Mouse (Mus musculus): Measurements from ENCODE around the gene Samd4. TPM values are rescaled to one million over a fixed set of nuclear protein-coding genes. Genes with fewer than 3 reads are reported as not detected.

Samd4 gene
- polyA plus RNA-seq, 1 experiment from 2014 or later, result 6.3 TPM

DNA sequence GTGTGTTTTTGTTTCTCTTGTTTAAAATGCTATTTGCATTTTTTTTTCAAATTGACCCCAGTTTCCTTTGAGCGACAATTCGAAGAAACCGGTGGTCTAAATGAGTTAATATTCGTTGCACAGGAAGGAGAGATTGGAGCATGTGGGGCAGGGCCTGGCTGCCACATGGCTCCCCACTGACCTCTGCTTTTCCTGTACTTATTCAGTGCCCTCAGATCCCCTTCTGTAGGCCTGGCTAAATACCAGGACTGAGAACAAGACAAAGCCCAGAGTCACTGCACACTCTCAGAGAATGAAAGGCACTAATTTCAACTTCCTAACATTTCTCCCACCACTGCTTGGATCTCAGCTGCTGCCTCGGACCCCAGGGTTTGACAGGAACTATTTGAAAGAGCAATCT, 182.4 kb downstream of the Samd4 start:
- Histone ChIP-seq H3K9me3 (ENCODE audit: low read length) (no peaks in the 10 kb centered on the region), H3K27ac (ENCODE audit: low read length) (no peak overlapping the region), H3K36me3 (ENCODE audit: insufficient read depth, low read length) (no peaks in the 10 kb centered on the region), H3K9ac (replicated peaks; ENCODE audit: low read depth) (no peak overlapping the region), H3K4me1 (ENCODE audit: insufficient read depth, low read depth, low read length) (no peaks in the 10 kb centered on the region), H3K27me3 (replicated peaks; ENCODE audit: insufficient read depth, low read length) (no peaks in the 10 kb centered on the region), H3K4me3 (ENCODE audit: low read depth, low read length) (no peak overlapping the region), H3K4me2 (replicated peaks; ENCODE audit: low read depth, low read length) (no peak overlapping the region)
- ATAC-seq (no peak), DNase-seq (ENCODE audit: low spot score) (no peak)
- TF ChIP-seq EP300 (IDR thresholded peaks at IDR 0.05), result no peak
- TF ChIP-seq CTCF (IDR thresholded peaks at IDR 0.05), result no peak
- 53% methylated on average over 5 of the region's 5 CpGs for WGBS

- no peak for ATAC-seq
- no peak overlapping the region for H3K4me2 ChIP-seq (replicated peaks; ENCODE audit: low read depth, low read length)
- H3K27ac ChIP-seq (ENCODE audit: low read length), result no peak overlapping the region
- no peaks in the 10 kb centered on the region for H3K36me3 ChIP-seq (ENCODE audit: insufficient read depth, low read length)
- H3K4me1 ChIP-seq (ENCODE audit: insufficient read depth, low read depth, low read length), result no peaks in the 10 kb centered on the region
- DNase-seq (ENCODE audit: low spot score), result no peak
- H3K9me3 ChIP-seq (ENCODE audit: low read length), result no peaks in the 10 kb centered on the region
- no peak for TF ChIP-seq EP300 (IDR thresholded peaks at IDR 0.05)
- TF ChIP-seq CTCF (IDR thresholded peaks at IDR 0.05), result no peak
- H3K27me3 ChIP-seq (replicated peaks; ENCODE audit: insufficient read depth, low read length), result no peaks in the 10 kb centered on the region
- WGBS, result 63% methylated on average over 5 of the region's 5 CpGs
- H3K9ac ChIP-seq (replicated peaks; ENCODE audit: low read depth), result no peak overlapping the region
- no peak overlapping the region for H3K4me3 ChIP-seq (ENCODE audit: low read depth, low read length)
These were observed 184.2 kb downstream of the Samd4 start for GRCm38 (mm10) chr14:47066901-47067300.

GRCm38 (mm10) chr14:47074045-47074666, 191.5 kb downstream of the Samd4 start:
- Histone ChIP-seq H3K36me3 (ENCODE audit: insufficient read depth, low read length) (no peaks in the 10 kb centered on the region), H3K27ac (ENCODE audit: low read length) (no peak overlapping the region), H3K9me3 (ENCODE audit: low read length) (no peaks in the 10 kb centered on the region), H3K9ac (replicated peaks; ENCODE audit: low read depth) (no peak overlapping the region), H3K27me3 (replicated peaks; ENCODE audit: insufficient read depth, low read length) (no peaks in the 10 kb centered on the region), H3K4me1 (ENCODE audit: insufficient read depth, low read depth, low read length) (no peaks in the 10 kb centered on the region), H3K4me2 (replicated peaks; ENCODE audit: low read depth, low read length) (no peak overlapping the region), H3K4me3 (ENCODE audit: low read depth, low read length) (no peak overlapping the region)
- ATAC-seq (0 out of 2 replicates have a peak, but pooled peaks have one; percentile 21), DNase-seq (ENCODE audit: low spot score) (no peak)
- WGBS, result 76% methylated on average over 18 of the region's 18 CpGs
- TF ChIP-seq CTCF (IDR thresholded peaks at IDR 0.05) (peak; percentile 50), EP300 (IDR thresholded peaks at IDR 0.05) (no peak)

DNA sequence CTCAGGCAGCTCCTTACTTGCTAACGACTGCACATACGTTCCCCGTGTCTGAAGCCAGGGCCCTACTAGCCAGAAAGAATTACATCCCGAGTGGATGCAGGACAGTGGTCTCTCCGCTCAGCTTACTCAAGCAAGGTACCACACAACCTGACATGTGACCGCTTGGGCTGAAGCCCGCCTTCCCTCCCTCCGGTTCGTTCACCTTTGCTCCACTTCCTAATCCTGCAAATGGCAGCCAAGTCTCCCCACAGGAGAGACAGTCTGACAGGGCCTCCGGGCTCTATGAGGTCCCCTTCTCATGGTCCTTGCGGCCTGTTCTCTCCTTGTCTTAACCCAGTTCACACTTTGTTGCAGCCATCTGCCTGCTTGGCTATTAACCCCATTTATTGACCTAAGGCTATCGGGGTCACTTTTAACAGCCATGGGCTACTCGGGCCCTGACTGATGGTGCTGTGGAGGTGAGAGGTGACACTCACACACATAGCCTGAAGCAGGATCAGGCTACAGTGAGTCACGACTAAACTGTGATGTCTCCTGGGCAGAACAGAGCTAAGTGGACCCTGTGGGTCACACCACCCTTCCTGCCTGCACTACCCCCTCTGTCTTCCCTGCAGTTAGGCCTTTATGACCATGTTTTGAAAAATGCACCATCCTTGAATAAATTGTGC, 192.5 kb downstream of the Samd4 start:
- H3K27me3 ChIP-seq (replicated peaks; ENCODE audit: insufficient read depth, low read length), result no peaks in the 10 kb centered on the region
- no peak overlapping the region for H3K4me3 ChIP-seq (ENCODE audit: low read depth, low read length)
- no peak overlapping the region for H3K9ac ChIP-seq (replicated peaks; ENCODE audit: low read depth)
- no peak overlapping the region for H3K4me2 ChIP-seq (replicated peaks; ENCODE audit: low read depth, low read length)
- 81% methylated on average over 14 of the region's 14 CpGs for WGBS
- no peaks in the 10 kb centered on the region for H3K9me3 ChIP-seq (ENCODE audit: low read length)
- no peak for TF ChIP-seq EP300 (IDR thresholded peaks at IDR 0.05)
- no peak for TF ChIP-seq CTCF (IDR thresholded peaks at IDR 0.05)
- DNase-seq (ENCODE audit: low spot score) (no peak), ATAC-seq (no peak)
- H3K27ac ChIP-seq (ENCODE audit: low read length), result no peak overlapping the region
- no peaks in the 10 kb centered on the region for H3K36me3 ChIP-seq (ENCODE audit: insufficient read depth, low read length)
- H3K4me1 ChIP-seq (ENCODE audit: insufficient read depth, low read depth, low read length), result no peaks in the 10 kb centered on the region

DNA sequence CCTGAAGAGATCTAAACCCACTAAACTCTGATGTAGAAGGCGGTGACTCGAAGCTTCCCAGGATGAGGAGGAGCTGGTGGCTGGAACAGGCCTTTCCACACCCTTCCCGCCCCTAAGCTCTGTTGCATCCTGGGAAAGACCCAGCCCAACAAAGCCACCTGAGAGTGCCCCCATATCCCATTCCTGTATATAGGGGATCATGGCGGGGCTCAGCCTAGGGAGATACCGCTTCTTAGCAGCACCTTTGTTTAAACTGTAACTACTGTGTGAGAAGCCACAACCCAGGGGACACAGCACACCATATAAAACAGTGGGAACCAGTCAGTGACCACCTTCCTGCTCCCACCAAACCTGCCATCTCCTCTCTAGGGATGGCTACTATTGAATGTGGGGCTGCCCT, 193.2 kb downstream of the Samd4 start:
- H3K36me3 ChIP-seq (ENCODE audit: insufficient read depth, low read length), result no peaks in the 10 kb centered on the region
- TF ChIP-seq EP300 (IDR thresholded peaks at IDR 0.05) (no peak), CTCF (IDR thresholded peaks at IDR 0.05) (no peak)
- DNase-seq (ENCODE audit: low spot score), result no peak

DNA sequence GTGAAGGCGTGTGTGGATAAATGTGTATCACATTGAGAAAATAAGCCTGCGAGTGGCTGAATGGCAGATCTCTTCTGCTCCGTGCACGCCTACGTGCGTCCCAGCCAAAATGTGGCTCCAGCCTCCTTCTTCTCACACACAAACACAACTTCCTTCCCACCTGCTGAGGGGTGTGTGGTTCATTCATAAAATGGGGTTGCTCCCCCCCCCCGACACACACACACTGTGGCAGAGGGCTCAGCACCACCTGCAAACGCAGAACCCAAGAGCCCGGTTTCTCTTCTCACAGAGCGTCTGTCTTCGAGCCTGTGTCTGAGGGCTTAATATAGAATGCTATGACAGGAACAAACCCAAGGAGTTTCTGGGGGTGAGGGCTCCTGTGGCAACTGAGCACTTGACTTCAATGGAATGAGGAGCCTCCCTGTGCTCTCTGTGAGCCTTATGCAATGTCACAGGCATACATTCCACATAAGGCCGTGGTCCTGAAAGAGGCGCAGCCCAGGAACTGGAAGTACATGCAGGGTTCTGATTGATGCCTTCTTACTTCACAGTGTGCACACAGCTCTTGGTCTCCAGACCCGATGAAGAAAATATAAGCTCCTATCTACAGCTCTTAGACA, 194.4 kb downstream of the Samd4 start:
- Histone ChIP-seq H3K9me3 (ENCODE audit: low read length) (no peaks in the 10 kb centered on the region), H3K9ac (replicated peaks; ENCODE audit: low read depth) (no peak overlapping the region), H3K27me3 (replicated peaks; ENCODE audit: insufficient read depth, low read length) (no peaks in the 10 kb centered on the region), H3K36me3 (ENCODE audit: insufficient read depth, low read length) (no peaks in the 10 kb centered on the region), H3K27ac (ENCODE audit: low read length) (no peak overlapping the region), H3K4me2 (replicated peaks; ENCODE audit: low read depth, low read length) (no peak overlapping the region), H3K4me1 (ENCODE audit: insufficient read depth, low read depth, low read length) (no peaks in the 10 kb centered on the region), H3K4me3 (ENCODE audit: low read depth, low read length) (no peak overlapping the region)
- ATAC-seq, result peak; percentile 87
- peak; percentile 80 for DNase-seq (ENCODE audit: low spot score)
- TF ChIP-seq CTCF (IDR thresholded peaks at IDR 0.05) (no peak), EP300 (IDR thresholded peaks at IDR 0.05) (no peak)
- WGBS, result 73% methylated on average over 14 of the region's 14 CpGs

More for the DNA sequence above, 193.2 kb downstream of the Samd4 start:
- 85% methylated on average over 5 of the region's 5 CpGs for WGBS
- Histone ChIP-seq H3K9ac (replicated peaks; ENCODE audit: low read depth) (no peak overlapping the region), H3K4me3 (ENCODE audit: low read depth, low read length) (no peak overlapping the region), H3K27me3 (replicated peaks; ENCODE audit: insufficient read depth, low read length) (no peaks in the 10 kb centered on the region), H3K4me1 (ENCODE audit: insufficient read depth, low read depth, low read length) (no peaks in the 10 kb centered on the region), H3K9me3 (ENCODE audit: low read length) (no peaks in the 10 kb centered on the region), H3K27ac (ENCODE audit: low read length) (no peak overlapping the region), H3K4me2 (replicated peaks; ENCODE audit: low read depth, low read length) (no peak overlapping the region)
- no peak for ATAC-seq
